ENCODE assay signal across 9 mouse cellular contexts in genomic region chr8:125184452-125184817, GRCm38 (mm10).
DNase-seq lines count a peak whose midpoint lies in the region; ATAC-seq lines count a peak whose summit lies in the region.
"Had no signal": no experiment of that assay in that cellular context is flagged by ENCODE, and none has a peak within 500 bp of the region (broad histone marks: within the 10 kb centered on the region; RNA-seq: fewer than 3 reads in every experiment).

No protein-coding gene starts in this region.

- no peaks in the 10 kb centered on the region for H3K9me3 ChIP-seq in hindbrain, embryonic 15.5 days
- no peaks in the 10 kb centered on the region for H3K9me3 ChIP-seq in hindbrain, embryonic 12.5 days (replicated peaks)
- H3K9me3 ChIP-seq in forebrain, embryonic 10.5 days = no peaks in the 10 kb centered on the region
- no peaks in the 10 kb centered on the region for H3K9me3 ChIP-seq in forebrain, embryonic 14.5 days (replicated peaks; ENCODE audit: control insufficient read depth, low read length)
- no peaks in the 10 kb centered on the region for H3K9me3 ChIP-seq in limb, embryonic 13.5 days

- DNase-seq in forebrain, embryonic 10.5 days (ENCODE audit: extremely low spot score, low spot score) = no peak
- peak; percentile 52 for DNase-seq in forebrain, embryonic 14.5 days (ENCODE audit: low spot score)

- H3K27ac ChIP-seq in hindbrain, embryonic 15.5 days (replicated peaks) = no peak overlapping the region
- H3K27ac ChIP-seq in hindbrain, embryonic 12.5 days = no peak overlapping the region
- peak overlapping the region; percentile 9 for H3K27ac ChIP-seq in forebrain, embryonic 10.5 days
- H3K27ac ChIP-seq in forebrain, embryonic 14.5 days (ENCODE audit: low read depth, low read length) = no peak overlapping the region
- no peak overlapping the region for H3K27ac ChIP-seq in limb, embryonic 13.5 days
- H3K27ac ChIP-seq: macrophage had no signal

- peak overlapping the region; percentile 16; the same call in 1 of the 2 replicates for H3K4me2 ChIP-seq in hindbrain, embryonic 15.5 days
- no peak overlapping the region for H3K4me2 ChIP-seq in hindbrain, embryonic 12.5 days (replicated peaks)
- H3K4me2 ChIP-seq in forebrain, embryonic 14.5 days (ENCODE audit: low read length) = peak overlapping the region; percentile 19; the same call in 1 of the 2 replicates
- peak overlapping the region; percentile 27; the same call in 1 of the 2 replicates for H3K4me2 ChIP-seq in limb, embryonic 13.5 days (replicated peaks)

- no peak overlapping the region for H3K4me3 ChIP-seq in hindbrain, embryonic 15.5 days
- H3K4me3 ChIP-seq in hindbrain, embryonic 12.5 days = no peak overlapping the region
- no peak overlapping the region for H3K4me3 ChIP-seq in forebrain, embryonic 10.5 days
- no peak overlapping the region for H3K4me3 ChIP-seq in forebrain, embryonic 14.5 days (ENCODE audit: low read depth, low read length)
- H3K4me3 ChIP-seq in limb, embryonic 13.5 days = no peak overlapping the region

- H3K36me3 ChIP-seq in hindbrain, embryonic 15.5 days = no peaks in the 10 kb centered on the region
- H3K36me3 ChIP-seq in hindbrain, embryonic 12.5 days = no peaks in the 10 kb centered on the region
- no peaks in the 10 kb centered on the region for H3K36me3 ChIP-seq in forebrain, embryonic 10.5 days (replicated peaks)
- no peaks in the 10 kb centered on the region for H3K36me3 ChIP-seq in forebrain, embryonic 14.5 days (ENCODE audit: control insufficient read depth, insufficient read depth, low read length)
- H3K36me3 ChIP-seq in limb, embryonic 13.5 days = no peaks in the 10 kb centered on the region
- H3K36me3 ChIP-seq: G1E had no signal

- no peaks in the 10 kb centered on the region for H3K27me3 ChIP-seq in hindbrain, embryonic 15.5 days
- 0 out of 2 replicates have a peak, but pooled peaks cover 9% of the 10 kb centered on the region for H3K27me3 ChIP-seq in hindbrain, embryonic 12.5 days
- peaks cover 6% of the 10 kb centered on the region; the same call in 1 of the 2 replicates for H3K27me3 ChIP-seq in forebrain, embryonic 10.5 days (ENCODE audit: poor library complexity, severe bottlenecking)
- H3K27me3 ChIP-seq in forebrain, embryonic 14.5 days (replicated peaks; ENCODE audit: control insufficient read depth, insufficient read depth, low read length) = no peaks in the 10 kb centered on the region
- H3K27me3 ChIP-seq in limb, embryonic 13.5 days = peaks cover 28% of the 10 kb centered on the region

- peaks cover 16% of the 10 kb centered on the region for H3K4me1 ChIP-seq in hindbrain, embryonic 15.5 days (replicated peaks)
- H3K4me1 ChIP-seq in hindbrain, embryonic 12.5 days = peaks cover 21% of the 10 kb centered on the region
- H3K4me1 ChIP-seq in forebrain, embryonic 10.5 days = peaks cover 32% of the 10 kb centered on the region
- peaks cover 13% of the 10 kb centered on the region for H3K4me1 ChIP-seq in forebrain, embryonic 14.5 days (ENCODE audit: control insufficient read depth, insufficient read depth, low read length)
- peaks cover 17% of the 10 kb centered on the region for H3K4me1 ChIP-seq in limb, embryonic 13.5 days

- WGBS in hindbrain, embryonic 15.5 days = 38% methylated on average over 9 of the region's 9 CpGs
- 64% methylated on average over 9 of the region's 9 CpGs for WGBS in hindbrain, embryonic 12.5 days
- WGBS in forebrain, embryonic 10.5 days = 68% methylated on average over 9 of the region's 9 CpGs
- WGBS in forebrain, embryonic 14.5 days = 29% methylated on average over 9 of the region's 9 CpGs
- WGBS in limb, embryonic 13.5 days = 37% methylated on average over 9 of the region's 9 CpGs

- ATAC-seq in hindbrain, embryonic 15.5 days (ENCODE audit: low FRiP score, low read depth) = no peak
- no peak for ATAC-seq in hindbrain, embryonic 12.5 days (ENCODE audit: low FRiP score)
- ATAC-seq in forebrain, embryonic 14.5 days = peak; percentile 61
- ATAC-seq in limb, embryonic 13.5 days (ENCODE audit: low FRiP score, low read depth) = no peak
- ATAC-seq in monocyte, adult 5-6 weeks (replicated peaks; ENCODE audit: insufficient number of reproducible peaks, low FRiP score, low TSS enrichment, poor library complexity, severe bottlenecking) = no peak
- no peak for ATAC-seq in inflammation-experienced regulatory T-cells, adult 6 months

- no peak overlapping the region for H3K9ac ChIP-seq in hindbrain, embryonic 15.5 days
- H3K9ac ChIP-seq in hindbrain, embryonic 12.5 days = no peak overlapping the region
- no peak overlapping the region for H3K9ac ChIP-seq in forebrain, embryonic 14.5 days (ENCODE audit: low read length)
- no peak overlapping the region for H3K9ac ChIP-seq in limb, embryonic 13.5 days
